Mouse (Mus musculus) retina, embryonic 14.5 days (tissue): ENCODE data around the gene Epc2.
A peak's percentile ranks its signal among the peaks of the same experiment; 100 is the strongest.

Experiments used
- DNase-seq: peaks from one replicate; pipeline ENCODE4 v3.0.0-alpha.2; 2015; ENCODE audit warnings: low spot score

Epc2 gene

DNA sequence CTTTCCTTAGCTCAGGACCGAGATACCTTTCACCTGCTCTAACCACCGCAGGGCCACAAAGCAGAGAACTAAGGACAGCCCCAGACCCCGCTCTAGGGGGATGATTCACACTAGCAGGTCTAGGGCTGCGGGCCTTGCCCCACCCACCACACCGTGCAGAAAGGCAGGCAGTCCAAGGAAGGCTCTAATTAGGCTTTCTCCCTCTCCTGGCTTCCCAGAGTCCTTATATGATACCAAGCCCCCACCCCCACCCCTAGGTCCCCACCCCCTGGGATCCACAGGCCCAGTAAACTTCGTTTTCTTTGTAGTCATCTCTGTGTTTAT lies 119.5 kb downstream of the Epc2 start:
- DNase-seq: no peak

DNA sequence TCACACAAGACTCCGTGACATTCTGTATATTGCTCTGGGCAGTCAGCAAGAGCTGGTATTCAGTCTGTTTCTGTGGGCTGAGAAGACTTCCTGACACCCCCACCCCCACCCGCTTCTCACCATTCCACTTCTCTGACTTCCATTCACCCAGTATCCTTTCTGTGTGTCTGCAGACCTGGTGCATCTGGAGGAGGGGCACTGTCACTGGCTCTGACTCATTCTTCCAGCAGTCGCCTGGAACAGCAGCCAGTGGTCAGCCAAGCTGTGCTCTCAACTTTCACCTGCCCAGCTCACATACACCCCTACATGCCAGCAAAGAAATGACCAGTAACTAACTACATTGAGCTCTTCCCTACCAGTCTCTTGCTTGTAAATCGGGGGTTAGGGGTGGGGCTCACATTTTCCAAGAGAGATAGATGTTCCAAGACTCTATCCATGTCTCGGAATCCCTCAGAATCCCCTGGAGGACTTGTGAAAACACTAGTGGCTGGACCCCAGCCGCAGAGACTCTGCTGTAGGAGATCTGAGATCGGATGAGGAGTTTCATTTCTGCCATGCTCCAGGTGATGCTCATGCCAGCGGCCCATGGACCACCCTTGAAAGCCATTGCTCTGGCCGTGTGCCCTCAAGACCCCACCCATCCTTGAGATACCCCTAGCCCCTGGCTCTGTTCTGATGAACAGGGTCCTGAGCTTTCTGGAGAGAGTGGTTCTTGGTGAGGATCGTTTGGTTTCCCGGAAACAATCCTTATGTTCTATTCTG lies 120.1 kb downstream of the Epc2 start:
- DNase-seq: no peak

DNA sequence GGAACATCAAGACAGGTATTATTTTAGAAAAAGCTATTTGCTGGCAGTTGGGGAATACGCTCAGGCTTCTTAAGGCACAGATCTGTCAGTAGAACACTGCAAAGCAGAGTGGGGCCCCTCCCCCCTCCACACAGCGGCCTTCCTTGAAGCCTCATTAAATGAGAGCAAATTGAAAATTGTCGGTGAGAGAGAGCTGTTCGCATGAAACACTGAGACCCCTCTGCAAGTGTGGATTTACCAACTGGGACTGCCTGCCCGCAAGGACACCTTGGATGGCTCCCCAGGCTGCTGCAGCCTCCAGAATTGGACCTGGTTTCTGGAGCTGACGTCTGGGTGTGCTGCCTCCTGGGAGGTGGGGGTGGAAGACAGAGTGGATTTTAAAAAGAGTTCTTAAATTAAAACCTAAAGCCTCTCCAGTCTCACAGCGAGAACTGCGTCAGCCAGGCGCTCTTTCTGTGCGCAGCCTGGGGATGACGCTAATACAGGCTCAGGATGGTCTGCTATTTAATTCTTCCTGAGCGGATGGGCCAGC lies 120.9 kb downstream of the Epc2 start:
- peak; percentile 53 for DNase-seq

DNA sequence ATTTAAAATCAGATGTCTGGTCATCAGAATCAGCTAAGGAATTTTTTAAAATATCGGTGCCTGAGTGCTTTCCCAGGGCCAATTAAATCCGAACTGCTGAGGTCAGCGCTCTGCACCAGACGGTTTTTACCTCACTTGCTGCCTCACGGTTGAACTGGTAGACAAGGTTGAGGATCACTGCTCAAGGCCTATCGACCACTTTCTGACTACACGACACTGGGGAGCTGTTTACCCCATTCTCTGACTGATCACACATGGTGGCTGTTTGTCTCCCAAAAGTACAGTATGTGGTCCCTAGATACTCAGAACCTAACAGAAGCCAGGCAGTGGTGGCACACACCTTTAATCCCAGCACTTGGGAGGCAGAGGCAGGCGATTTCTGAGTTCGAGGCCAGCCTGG lies 121.4 kb downstream of the Epc2 start:
- peak; percentile 44 for DNase-seq

DNA sequence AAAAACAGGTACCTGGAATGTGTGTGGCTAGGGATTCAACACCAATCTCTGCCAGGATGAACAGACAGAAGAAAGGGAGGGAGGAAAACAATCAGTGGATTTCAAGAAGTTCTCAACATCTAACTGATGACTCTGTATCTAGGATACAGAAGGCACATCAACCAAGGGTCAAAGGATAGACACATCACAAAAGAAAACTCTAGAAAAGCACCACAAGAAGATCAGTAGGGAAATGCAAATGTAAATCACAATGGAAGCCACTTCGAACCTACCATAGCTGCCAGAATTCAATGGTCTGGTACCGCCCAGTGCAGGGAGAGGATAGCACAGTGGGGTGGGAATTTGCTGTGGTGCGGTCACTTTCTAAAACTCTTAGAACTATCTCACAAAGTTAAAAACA lies 122.0 kb downstream of the Epc2 start:
- no peak for DNase-seq

DNA sequence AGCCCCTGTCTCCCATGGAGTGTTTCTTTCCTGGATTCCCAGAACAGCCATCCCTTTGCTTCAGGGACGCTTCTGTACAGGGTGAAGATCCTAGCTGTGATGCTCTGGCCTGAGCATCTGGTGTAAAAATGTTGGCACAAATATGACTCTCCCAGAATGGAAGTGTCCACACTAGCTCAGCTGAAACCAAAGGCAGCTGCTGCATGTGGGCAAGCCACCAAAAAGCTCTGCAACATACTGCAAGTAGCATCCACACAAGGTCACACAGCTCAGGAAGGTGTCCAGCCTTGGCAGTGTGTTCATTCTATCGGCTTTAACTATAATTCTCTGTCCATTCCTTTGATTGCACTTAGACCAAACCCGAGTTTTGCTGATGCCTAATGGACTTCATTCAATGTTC lies 129.3 kb downstream of the Epc2 start:
- no peak for DNase-seq

DNA sequence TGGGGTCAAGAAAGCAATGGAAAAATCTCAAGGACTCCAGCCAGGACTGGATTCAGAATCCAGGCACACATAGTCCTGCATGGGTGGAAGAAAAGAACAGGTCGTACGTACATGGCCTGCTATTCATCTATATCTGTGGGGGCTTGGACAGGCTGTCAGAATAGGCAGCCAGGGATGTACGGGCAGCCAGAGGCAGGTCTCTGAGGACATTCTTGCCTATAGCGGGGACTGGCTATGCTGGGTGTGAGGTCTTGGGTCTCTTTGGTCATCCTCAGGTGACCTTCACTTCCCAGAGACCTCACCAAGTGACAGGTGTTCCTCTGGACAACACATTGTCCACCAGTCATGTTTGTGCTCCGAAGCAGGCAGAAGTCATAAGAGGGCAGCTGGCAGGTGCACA lies 131.3 kb downstream of the Epc2 start:
- DNase-seq: no peak

DNA sequence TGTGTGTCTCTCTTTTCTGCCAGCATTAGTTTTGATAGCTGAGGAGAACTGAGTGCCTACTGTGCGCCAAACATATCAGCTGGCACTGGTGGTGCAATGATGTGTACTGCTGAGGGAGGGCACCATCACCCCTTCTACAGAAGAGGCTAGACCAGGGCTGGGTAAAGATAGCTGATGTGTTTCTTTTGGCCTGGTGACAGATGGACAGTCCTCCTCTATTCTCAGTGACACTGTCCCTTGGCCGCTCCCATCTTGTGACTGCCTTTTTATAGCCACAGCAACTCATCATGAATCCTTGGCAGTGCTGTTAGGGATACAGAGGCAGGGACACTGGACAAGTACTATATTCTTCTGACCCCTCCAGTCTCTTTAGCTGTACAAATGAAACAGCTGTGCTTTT lies 132.0 kb downstream of the Epc2 start:
- DNase-seq: no peak

DNA sequence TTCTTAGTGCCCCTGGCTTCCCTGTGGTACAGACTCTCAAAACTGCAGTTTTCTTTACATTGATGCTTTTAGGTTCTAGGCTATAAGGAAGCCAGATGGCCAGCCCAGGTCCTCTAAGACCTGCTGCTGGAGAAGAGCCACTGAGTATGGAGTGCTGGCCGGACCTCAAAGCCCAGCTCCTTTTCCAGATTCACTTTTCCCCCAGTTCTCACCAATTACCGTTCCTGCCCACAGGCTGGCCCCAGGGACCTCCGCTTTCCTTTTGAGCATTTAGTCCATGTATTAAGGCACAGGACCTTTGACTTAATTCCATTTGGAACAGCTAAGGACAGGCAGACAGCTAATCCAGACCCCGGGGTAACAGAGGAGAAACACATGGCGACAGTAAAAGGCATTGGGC lies 139.2 kb downstream of the Epc2 start:
- no peak for DNase-seq

DNA sequence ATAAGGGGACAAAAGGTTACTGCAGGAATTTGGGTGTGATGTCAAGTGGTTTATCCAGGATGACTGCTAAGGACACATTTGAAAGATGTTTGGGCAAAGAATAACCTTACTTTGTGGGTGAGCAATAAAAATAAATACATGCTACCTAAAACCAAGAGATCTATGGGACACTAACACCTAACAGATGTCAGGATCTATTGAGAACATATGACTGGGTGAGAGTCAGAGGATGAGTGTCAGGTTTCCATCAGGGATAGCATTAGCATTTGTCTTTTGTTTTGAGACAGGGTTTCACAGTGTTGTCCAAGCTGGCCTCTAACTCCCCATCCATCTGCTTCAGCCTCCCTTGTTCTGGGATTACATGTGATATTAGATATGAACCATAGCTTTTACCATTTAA lies 141.6 kb downstream of the Epc2 start:
- DNase-seq: no peak

DNA sequence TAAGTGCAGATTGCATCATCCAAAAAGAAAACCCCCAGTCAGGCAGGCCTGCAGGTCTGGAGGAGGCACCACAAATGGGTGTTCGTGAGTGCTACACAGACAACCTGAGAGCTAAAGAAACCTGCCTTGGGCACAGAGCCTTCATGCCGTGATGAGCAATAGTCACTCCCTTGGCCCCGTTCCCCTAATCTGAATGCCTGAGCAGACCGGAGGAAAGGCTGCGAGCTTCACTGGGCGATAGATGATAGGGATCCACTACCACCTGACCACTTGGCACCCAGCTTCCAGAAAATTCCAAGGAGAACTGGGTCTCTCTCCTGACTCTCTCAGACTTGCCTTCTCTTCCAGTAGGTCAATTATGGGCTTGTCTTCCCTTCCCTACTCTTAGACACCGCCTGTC lies 143.6 kb downstream of the Epc2 start:
- no peak for DNase-seq

DNA sequence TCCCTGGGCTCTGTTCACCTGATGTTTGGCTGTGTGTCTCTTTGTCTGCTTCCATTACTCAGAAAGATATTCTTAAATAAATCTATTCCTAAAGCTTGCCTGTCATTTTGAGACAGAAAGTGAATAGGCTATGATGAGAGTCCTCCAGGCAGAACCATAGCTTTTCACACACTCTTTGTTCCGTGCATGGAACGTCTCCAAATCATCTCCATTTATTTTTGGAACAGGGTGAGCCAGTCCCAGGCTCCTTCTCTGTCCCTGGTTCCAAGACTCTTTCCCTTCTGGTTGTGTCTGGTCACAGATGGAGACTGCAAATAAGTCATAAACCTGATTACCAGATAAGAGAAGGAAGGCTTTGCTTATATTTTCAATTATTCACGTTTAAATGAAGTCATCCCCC lies 145.0 kb downstream of the Epc2 start:
- DNase-seq: no peak

DNA sequence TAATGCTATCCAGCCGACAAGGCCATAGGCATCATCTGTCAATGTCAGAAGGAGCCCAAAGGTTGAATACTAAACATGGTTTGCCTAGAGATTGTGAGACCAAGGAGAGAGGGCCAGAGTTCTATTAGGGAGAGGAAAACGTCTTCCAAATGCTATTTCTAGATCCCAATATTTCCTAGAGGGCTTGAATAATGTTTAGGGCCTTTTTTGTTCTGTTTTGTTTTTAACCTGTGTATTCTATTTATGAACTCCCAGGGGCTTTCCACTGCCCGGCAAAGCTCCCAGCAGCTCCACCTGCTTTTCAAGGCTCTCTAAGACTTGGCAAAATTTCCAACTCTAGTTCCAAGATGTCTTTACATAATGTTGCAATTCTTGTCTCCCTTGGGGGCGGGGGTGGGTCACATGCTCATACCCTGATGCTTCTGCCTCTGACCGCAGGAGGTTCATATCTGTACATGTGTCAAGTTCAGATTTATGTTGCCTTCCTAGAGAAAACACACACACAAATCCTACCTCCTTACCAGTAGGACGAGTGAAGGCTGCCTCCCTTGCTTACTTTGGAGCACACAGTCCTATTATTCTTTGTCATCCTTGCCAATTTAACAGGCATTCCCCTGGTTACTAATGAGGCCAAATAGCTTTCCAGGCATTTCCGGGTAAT lies 148.9 kb downstream of the Epc2 start:
- peak; percentile 34 for DNase-seq
